Mouse (Mus musculus): Measurements from ENCODE around the gene Sik3. TPM values are rescaled to one million over a fixed set of nuclear protein-coding genes. Genes with fewer than 3 reads are reported as not detected.

Gene Sik3
- polyA plus RNA-seq, 1 experiment from 2014 or later: 10.2 TPM

- peaks cover 3% of the 10 kb centered on the region; the same call in 1 of the 2 replicates for H3K4me1 ChIP-seq
- H3K27me3 ChIP-seq: no peaks in the 10 kb centered on the region
- H3K9me3 ChIP-seq (replicated peaks): no peaks in the 10 kb centered on the region
- 67% methylated on average over 3 of the region's 3 CpGs for WGBS
- H3K4me2 ChIP-seq: no peak overlapping the region
- H3K4me3 ChIP-seq (replicated peaks): no peak overlapping the region
- H3K9ac ChIP-seq: no peak overlapping the region
- no peak for ATAC-seq (replicated peaks; ENCODE audit: low FRiP score)
- H3K27ac ChIP-seq: no peak overlapping the region
- H3K36me3 ChIP-seq: no peaks in the 10 kb centered on the region
Measured at GRCm38 (mm10) chr9:46004529-46004928, 8.1 kb upstream of the Sik3 start.

- ATAC-seq (replicated peaks; ENCODE audit: low FRiP score): no peak
- 67% methylated on average over 5 of the region's 5 CpGs for WGBS
- no peak overlapping the region for H3K4me3 ChIP-seq (replicated peaks)
Measured at GRCm38 (mm10) chr9:46006224-46006623, 6.4 kb upstream of the Sik3 start.

GRCm38 (mm10) chr9:46008931-46009668 lies 3.5 kb upstream of the Sik3 start:
- no peaks in the 10 kb centered on the region for H3K27me3 ChIP-seq
- H3K27ac ChIP-seq: no peak overlapping the region
- no peak for ATAC-seq (replicated peaks; ENCODE audit: low FRiP score)
- no peak overlapping the region for H3K9ac ChIP-seq
- peaks cover 23% of the 10 kb centered on the region for H3K4me1 ChIP-seq
- 75% methylated on average over 7 of the region's 7 CpGs for WGBS
- no peaks in the 10 kb centered on the region for H3K36me3 ChIP-seq
- H3K4me2 ChIP-seq: no peak overlapping the region
- no peaks in the 10 kb centered on the region for H3K9me3 ChIP-seq (replicated peaks)
- H3K4me3 ChIP-seq (replicated peaks): no peak overlapping the region

More at GRCm38 (mm10) chr9:46006224-46006623, 6.4 kb upstream of the Sik3 start:
- H3K36me3 ChIP-seq: no peaks in the 10 kb centered on the region
- H3K4me1 ChIP-seq: peaks cover 6% of the 10 kb centered on the region
- H3K27me3 ChIP-seq: no peaks in the 10 kb centered on the region
- no peak overlapping the region for H3K27ac ChIP-seq
- H3K4me2 ChIP-seq: no peak overlapping the region
- no peak overlapping the region for H3K9ac ChIP-seq
- H3K9me3 ChIP-seq (replicated peaks): no peaks in the 10 kb centered on the region

GRCm38 (mm10) chr9:46009669-46009983 lies 3.0 kb upstream of the Sik3 start:
- H3K27ac ChIP-seq: no peak overlapping the region
- H3K4me3 ChIP-seq (replicated peaks): no peak overlapping the region
- 36% methylated on average over 1 of the region's 1 CpGs for WGBS
- H3K4me2 ChIP-seq: no peak overlapping the region
- ATAC-seq (replicated peaks; ENCODE audit: low FRiP score): no peak
- no peak overlapping the region for H3K9ac ChIP-seq
- H3K27me3 ChIP-seq: no peaks in the 10 kb centered on the region
- H3K36me3 ChIP-seq: no peaks in the 10 kb centered on the region
- H3K9me3 ChIP-seq (replicated peaks): no peaks in the 10 kb centered on the region
- peaks cover 28% of the 10 kb centered on the region for H3K4me1 ChIP-seq

GRCm38 (mm10) chr9:46011094-46011970 lies 1.3 kb upstream of the Sik3 start:
- Histone ChIP-seq H3K27me3 (no peaks in the 10 kb centered on the region), H3K9ac (no peak overlapping the region), H3K4me1 (peaks cover 43% of the 10 kb centered on the region), H3K4me2 (peak overlapping the region; percentile 76), H3K9me3 (replicated peaks) (no peaks in the 10 kb centered on the region), H3K27ac (peak overlapping the region; percentile 96), H3K36me3 (no peaks in the 10 kb centered on the region), H3K4me3 (replicated peaks) (peak overlapping the region; percentile 96)
- WGBS: 21% methylated on average over 3 of the region's 3 CpGs
- no peak for ATAC-seq (replicated peaks; ENCODE audit: low FRiP score)

GRCm38 (mm10) chr9:46013009-46013586 lies 478 bp downstream of the Sik3 start:
- WGBS: under 1% methylated on average over 41 of the region's 46 CpGs
- no peaks in the 10 kb centered on the region for H3K36me3 ChIP-seq
- peak overlapping the region; percentile 98 for H3K9ac ChIP-seq
- H3K27me3 ChIP-seq: no peaks in the 10 kb centered on the region
- ATAC-seq (replicated peaks; ENCODE audit: low FRiP score): peak; percentile 75
- peak overlapping the region; percentile 96 for H3K27ac ChIP-seq
- H3K4me3 ChIP-seq (replicated peaks): peak overlapping the region; percentile 96
- H3K9me3 ChIP-seq (replicated peaks): no peaks in the 10 kb centered on the region
- H3K4me2 ChIP-seq: peak overlapping the region; percentile 76
- H3K4me1 ChIP-seq: peaks cover 47% of the 10 kb centered on the region

GRCm38 (mm10) chr9:46013616-46014015 lies 996 bp downstream of the Sik3 start:
- ATAC-seq (replicated peaks; ENCODE audit: low FRiP score): no peak
- Histone ChIP-seq H3K36me3 (peaks cover 4% of the 10 kb centered on the region; the same call in 1 of the 2 replicates), H3K9ac (peak overlapping the region; percentile 98), H3K27ac (peak overlapping the region; percentile 96), H3K4me2 (peak overlapping the region; percentile 76), H3K9me3 (replicated peaks) (no peaks in the 10 kb centered on the region), H3K27me3 (no peaks in the 10 kb centered on the region), H3K4me3 (replicated peaks) (peak overlapping the region; percentile 96), H3K4me1 (peaks cover 47% of the 10 kb centered on the region)
- 1% methylated on average over 5 of the region's 5 CpGs for WGBS

- no peak for ATAC-seq (replicated peaks; ENCODE audit: low FRiP score)
- Histone ChIP-seq H3K27me3 (no peaks in the 10 kb centered on the region), H3K4me1 (peaks cover 47% of the 10 kb centered on the region), H3K4me3 (replicated peaks) (peak overlapping the region; percentile 96), H3K27ac (peak overlapping the region; percentile 96), H3K36me3 (peaks cover 7% of the 10 kb centered on the region; the same call in 1 of the 2 replicates), H3K9me3 (replicated peaks) (no peaks in the 10 kb centered on the region), H3K9ac (peak overlapping the region; percentile 98; the same call in 1 of the 2 replicates), H3K4me2 (peak overlapping the region; percentile 76)
- 3% methylated on average over 10 of the region's 10 CpGs for WGBS
Measured at GRCm38 (mm10) chr9:46014251-46014681, 1.6 kb downstream of the Sik3 start.

- Histone ChIP-seq H3K9me3 (replicated peaks) (no peaks in the 10 kb centered on the region), H3K9ac (no peak overlapping the region), H3K4me1 (peaks cover 52% of the 10 kb centered on the region), H3K36me3 (peaks cover 7% of the 10 kb centered on the region; the same call in 1 of the 2 replicates), H3K4me3 (replicated peaks) (peak overlapping the region; percentile 14), H3K27ac (peak overlapping the region; percentile 61), H3K4me2 (peak overlapping the region; percentile 76), H3K27me3 (no peaks in the 10 kb centered on the region)
- 50% methylated on average over 8 of the region's 8 CpGs for WGBS
- no peak for ATAC-seq (replicated peaks; ENCODE audit: low FRiP score)
Measured at GRCm38 (mm10) chr9:46015081-46015551, 2.5 kb downstream of the Sik3 start.

GRCm38 (mm10) chr9:46015831-46016230 lies 3.2 kb downstream of the Sik3 start:
- no peak overlapping the region for H3K4me3 ChIP-seq (replicated peaks)
- peak overlapping the region; percentile 61; the same call in 1 of the 2 replicates for H3K27ac ChIP-seq
- peaks cover 54% of the 10 kb centered on the region for H3K4me1 ChIP-seq
- no peaks in the 10 kb centered on the region for H3K9me3 ChIP-seq (replicated peaks)
- peak overlapping the region; percentile 76 for H3K4me2 ChIP-seq
- peaks cover 10% of the 10 kb centered on the region; the same call in 1 of the 2 replicates for H3K36me3 ChIP-seq
- no peak for ATAC-seq (replicated peaks; ENCODE audit: low FRiP score)
- H3K27me3 ChIP-seq: no peaks in the 10 kb centered on the region
- 41% methylated on average over 9 of the region's 9 CpGs for WGBS
- no peak overlapping the region for H3K9ac ChIP-seq

GRCm38 (mm10) chr9:46016417-46016816 lies 3.8 kb downstream of the Sik3 start:
- ATAC-seq (replicated peaks; ENCODE audit: low FRiP score): no peak

More at GRCm38 (mm10) chr9:46016417-46016816, 3.8 kb downstream of the Sik3 start:
- H3K27me3 ChIP-seq: no peaks in the 10 kb centered on the region
- no peak overlapping the region for H3K4me2 ChIP-seq
- no peak overlapping the region for H3K9ac ChIP-seq
- no peak overlapping the region for H3K27ac ChIP-seq
- H3K36me3 ChIP-seq: peaks cover 15% of the 10 kb centered on the region; the same call in 1 of the 2 replicates
- H3K9me3 ChIP-seq (replicated peaks): no peaks in the 10 kb centered on the region
- H3K4me3 ChIP-seq (replicated peaks): no peak overlapping the region
- WGBS: 80% methylated on average over 4 of the region's 4 CpGs
- H3K4me1 ChIP-seq: peaks cover 48% of the 10 kb centered on the region

All from kidney, embryonic 15.5 days (tissue).